ENCODE assay signal across 1 mouse cellular context in the genomic region with DNA sequence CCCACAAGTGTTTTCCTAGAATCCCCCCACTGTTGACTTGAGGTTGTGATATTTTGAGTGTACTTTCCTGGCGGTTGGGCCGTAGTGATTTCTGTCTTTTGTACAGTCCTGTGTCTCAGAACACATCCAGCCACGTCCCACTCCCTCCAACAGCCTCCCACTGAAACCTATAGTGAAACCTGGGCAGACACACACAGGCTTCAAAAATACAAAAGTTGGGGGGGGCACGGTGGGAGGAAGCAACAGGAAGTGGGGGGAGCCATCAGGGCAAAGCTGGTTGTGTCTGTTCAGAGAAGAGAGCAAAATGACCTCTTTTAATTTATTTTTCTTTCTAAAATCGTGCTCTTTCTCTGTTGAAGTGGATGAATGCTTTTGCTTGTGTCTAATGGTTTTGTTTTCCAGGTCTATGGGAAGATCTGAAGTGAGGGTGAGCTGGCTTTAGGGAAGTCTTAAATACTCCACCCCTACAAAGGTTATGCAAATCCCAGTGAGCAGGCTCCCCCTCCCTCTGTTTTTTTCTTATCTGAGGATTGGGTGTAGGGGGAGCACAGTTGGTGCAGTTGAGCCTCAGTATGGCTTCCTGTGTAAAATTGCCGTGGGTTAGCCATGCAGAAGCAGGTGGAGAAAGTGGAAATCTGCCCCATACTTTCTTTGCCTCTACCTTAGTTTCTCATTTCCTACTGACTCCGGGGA.
TF ChIP-seq lines count a peak whose summit lies in the region.

No protein-coding gene starts in this region.

TF ChIP-seq in MEL, 35 proteins besides CTCF, POLR2A, EP300 and RAD21 (continued from another document):
- TF ChIP-seq ELF1 (IDR thresholded peaks at IDR 0.05; ENCODE audit: low read depth, low read length) (peak; percentile 38; the same call in 1 of the 2 replicates), RCOR1 (IDR thresholded peaks at IDR 0.05; ENCODE audit: low read depth, low read length) (0 out of 2 replicates have a peak, but pooled peaks have one; percentile 16)
